Mouse (Mus musculus) megakaryocyte, embryonic 14.5 days (primary cell): ENCODE results near the gene Dapp1. TPM values are rescaled to one million over a fixed set of nuclear protein-coding genes. Genes with fewer than 3 reads are reported as not detected.
A peak's percentile ranks its signal among the peaks of the same experiment; 100 is the strongest.

ENCODE experiments used
- H3K27me3 ChIP-seq: replicated peaks from 2 replicates; pipeline ENCODE3; 2012; ENCODE audit warnings: inconsistent platforms
- H3K36me3 ChIP-seq: replicated peaks from 2 replicates; pipeline ENCODE3; 2012; ENCODE audit warnings: low read length, inconsistent platforms, mixed read lengths
- H3K4me1 ChIP-seq: 2 replicates; pipeline ENCODE4 v1.6.1; 2012; ENCODE audit warnings: inconsistent platforms
- H3K4me3 ChIP-seq: replicated peaks from 2 replicates; pipeline ENCODE3; 2012; ENCODE audit warnings: moderate library complexity, mild to moderate bottlenecking, inconsistent platforms
- H3K9me3 ChIP-seq: 2 replicates; pipeline ENCODE4 v1.6.1; 2012; ENCODE audit warnings: inconsistent platforms
- FLI1 ChIP-seq: IDR thresholded peaks from 2 replicates; pipeline ENCODE4 v1.6.1; 2012; ENCODE audit warnings: low read length, inconsistent platforms, mixed read lengths
- GATA1 ChIP-seq: IDR thresholded peaks from 3 replicates; pipeline ENCODE4 v1.6.1; 2012; ENCODE audit warnings: mixed read lengths, low read length, inconsistent platforms, borderline replicate concordance
- polyA plus RNA-seq: library from polyadenylated mRNA; stranded (reverse); fragments of >175 nt; gene quantifications from 2 replicates; pipeline ENCODE4 v1.2.3, GENCODE M21; 2012; ENCODE audit warnings: low replicate concordance; ENCODE audit not compliant: insufficient read depth

Gene Dapp1
- polyA plus RNA-seq, 1 experiment, result 32.0 TPM

- Histone ChIP-seq H3K4me1 (peaks cover 45% of the 10 kb centered on the region), H3K36me3 (no peaks in the 10 kb centered on the region), H3K9me3 (no peaks in the 10 kb centered on the region), H3K4me3 (no peak overlapping the region), H3K27me3 (peaks cover 11% of the 10 kb centered on the region)
- no peak for TF ChIP-seq GATA1
- no peak for TF ChIP-seq FLI1
These were observed 12.9 kb upstream of the Dapp1 start for GRCm38 (mm10) chr3:137994196-137994595.

- TF ChIP-seq GATA1, result no peak
- TF ChIP-seq FLI1, result no peak
- H3K4me1 ChIP-seq, result peaks cover 37% of the 10 kb centered on the region
- H3K9me3 ChIP-seq, result peaks cover 6% of the 10 kb centered on the region
- peaks cover 11% of the 10 kb centered on the region for H3K27me3 ChIP-seq
- H3K36me3 ChIP-seq, result peaks cover 6% of the 10 kb centered on the region
- no peak overlapping the region for H3K4me3 ChIP-seq
These were observed 11.0 kb upstream of the Dapp1 start for GRCm38 (mm10) chr3:137992366-137992765.

GRCm38 (mm10) chr3:137991183-137991582 lies 9.8 kb upstream of the Dapp1 start:
- H3K4me3 ChIP-seq, result peak overlapping the region; percentile 23
- peaks cover 13% of the 10 kb centered on the region for H3K36me3 ChIP-seq
- peaks cover 33% of the 10 kb centered on the region for H3K4me1 ChIP-seq
- TF ChIP-seq GATA1, result no peak
- TF ChIP-seq FLI1, result no peak
- H3K9me3 ChIP-seq, result peaks cover 12% of the 10 kb centered on the region
- H3K27me3 ChIP-seq, result peaks cover 10% of the 10 kb centered on the region

- H3K36me3 ChIP-seq, result peaks cover 13% of the 10 kb centered on the region
- peaks cover 38% of the 10 kb centered on the region for H3K4me1 ChIP-seq
- peaks cover 12% of the 10 kb centered on the region for H3K9me3 ChIP-seq
- H3K27me3 ChIP-seq, result peaks cover 5% of the 10 kb centered on the region
- no peak overlapping the region for H3K4me3 ChIP-seq
- TF ChIP-seq GATA1, result no peak
- no peak for TF ChIP-seq FLI1
These were observed 8.1 kb upstream of the Dapp1 start for GRCm38 (mm10) chr3:137989405-137989804.

GRCm38 (mm10) chr3:137980435-137981381 lies 637 bp downstream of the Dapp1 start:
- no peaks in the 10 kb centered on the region for H3K27me3 ChIP-seq
- peaks cover 47% of the 10 kb centered on the region for H3K36me3 ChIP-seq
- no peak for TF ChIP-seq GATA1
- no peak for TF ChIP-seq FLI1
- H3K9me3 ChIP-seq, result no peaks in the 10 kb centered on the region
- peak overlapping the region; percentile 94 for H3K4me3 ChIP-seq
- H3K4me1 ChIP-seq, result peaks cover 56% of the 10 kb centered on the region

GRCm38 (mm10) chr3:137978233-137978632 lies 3.1 kb downstream of the Dapp1 start:
- Histone ChIP-seq H3K36me3 (peaks cover 72% of the 10 kb centered on the region), H3K9me3 (no peaks in the 10 kb centered on the region), H3K4me3 (peak overlapping the region; percentile 94), H3K4me1 (peaks cover 66% of the 10 kb centered on the region), H3K27me3 (no peaks in the 10 kb centered on the region)
- TF ChIP-seq FLI1, result no peak
- no peak for TF ChIP-seq GATA1

GRCm38 (mm10) chr3:137977629-137978041 lies 3.7 kb downstream of the Dapp1 start:
- Histone ChIP-seq H3K36me3 (peaks cover 78% of the 10 kb centered on the region), H3K9me3 (no peaks in the 10 kb centered on the region), H3K27me3 (no peaks in the 10 kb centered on the region), H3K4me3 (peak overlapping the region; percentile 94), H3K4me1 (peaks cover 66% of the 10 kb centered on the region)
- no peak for TF ChIP-seq FLI1

- no peaks in the 10 kb centered on the region for H3K27me3 ChIP-seq
- no peaks in the 10 kb centered on the region for H3K9me3 ChIP-seq
- TF ChIP-seq GATA1 (no peak), FLI1 (no peak)
- peaks cover 84% of the 10 kb centered on the region for H3K36me3 ChIP-seq
- H3K4me1 ChIP-seq, result peaks cover 66% of the 10 kb centered on the region
- peak overlapping the region; percentile 94 for H3K4me3 ChIP-seq
These were observed 4.3 kb downstream of the Dapp1 start for GRCm38 (mm10) chr3:137976943-137977628.

GRCm38 (mm10) chr3:137975856-137976423 lies 5.4 kb downstream of the Dapp1 start:
- Histone ChIP-seq H3K27me3 (no peaks in the 10 kb centered on the region), H3K9me3 (no peaks in the 10 kb centered on the region), H3K4me1 (peaks cover 68% of the 10 kb centered on the region), H3K4me3 (peak overlapping the region; percentile 91), H3K36me3 (peaks cover 95% of the 10 kb centered on the region)
- TF ChIP-seq FLI1 (no peak), GATA1 (no peak)
